Mouse (Mus musculus): ENCODE results near the gene Trp73. TPM values are rescaled to one million over a fixed set of nuclear protein-coding genes. Genes with fewer than 3 reads are reported as not detected.

The Trp73 gene
- polyA plus RNA-seq, 1 experiment from 2014 or later: 0.17 TPM

GRCm38 (mm10) chr4:154137139-154137538, 2.9 kb downstream of the Trp73 start:
- 63% methylated on average over 5 of the region's 5 CpGs for WGBS
- H3K27me3 ChIP-seq (ENCODE audit: insufficient read depth, low read length): peaks cover 56% of the 10 kb centered on the region
- no peaks in the 10 kb centered on the region for H3K36me3 ChIP-seq (ENCODE audit: insufficient read depth)
- no peak overlapping the region for H3K4me2 ChIP-seq
- no peaks in the 10 kb centered on the region for H3K9me3 ChIP-seq (ENCODE audit: low read depth, low read length)
- H3K4me1 ChIP-seq (ENCODE audit: insufficient read depth): no peaks in the 10 kb centered on the region
- no peak for DNase-seq
- no peak overlapping the region for H3K9ac ChIP-seq
- no peak overlapping the region for H3K4me3 ChIP-seq (ENCODE audit: low read depth, low read length)
- no peak for TF ChIP-seq CTCF (IDR thresholded peaks at IDR 0.05; ENCODE audit: low read depth)
- no peak overlapping the region for H3K27ac ChIP-seq (ENCODE audit: low read depth)
- no peak for ATAC-seq (ENCODE audit: insufficient read depth)

DNA sequence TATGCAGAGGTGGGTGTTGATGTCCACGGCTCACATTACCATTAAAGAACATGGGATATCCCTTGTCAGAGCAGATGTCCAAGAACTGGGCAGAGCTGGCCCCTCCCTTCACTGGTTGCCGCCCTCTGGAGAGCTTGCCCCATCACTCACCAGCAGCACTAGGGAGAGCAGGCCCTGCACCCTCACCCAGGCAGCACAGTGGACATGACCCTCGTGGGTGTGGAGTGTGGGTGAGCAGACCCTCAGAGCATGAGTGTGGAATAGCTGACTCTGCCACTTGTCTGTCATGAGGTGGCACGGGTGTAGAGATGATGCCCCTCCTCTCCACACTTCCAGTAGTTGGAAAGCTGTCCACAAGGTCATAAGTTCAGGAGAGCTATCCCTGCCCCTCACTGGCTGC, 5.2 kb downstream of the Trp73 start:
- H3K9me3 ChIP-seq (ENCODE audit: low read depth, low read length): no peaks in the 10 kb centered on the region
- DNase-seq (no peak), ATAC-seq (ENCODE audit: insufficient read depth) (no peak)
- no peak overlapping the region for H3K9ac ChIP-seq
- H3K4me1 ChIP-seq (ENCODE audit: insufficient read depth): no peaks in the 10 kb centered on the region
- no peaks in the 10 kb centered on the region for H3K36me3 ChIP-seq (ENCODE audit: insufficient read depth)
- H3K4me3 ChIP-seq (ENCODE audit: low read depth, low read length): no peak overlapping the region
- 45% methylated on average over 4 of the region's 4 CpGs for WGBS
- H3K27me3 ChIP-seq (ENCODE audit: insufficient read depth, low read length): peaks cover 33% of the 10 kb centered on the region
- TF ChIP-seq CTCF (IDR thresholded peaks at IDR 0.05; ENCODE audit: low read depth): no peak
- no peak overlapping the region for H3K4me2 ChIP-seq
- H3K27ac ChIP-seq (ENCODE audit: low read depth): no peak overlapping the region

DNA sequence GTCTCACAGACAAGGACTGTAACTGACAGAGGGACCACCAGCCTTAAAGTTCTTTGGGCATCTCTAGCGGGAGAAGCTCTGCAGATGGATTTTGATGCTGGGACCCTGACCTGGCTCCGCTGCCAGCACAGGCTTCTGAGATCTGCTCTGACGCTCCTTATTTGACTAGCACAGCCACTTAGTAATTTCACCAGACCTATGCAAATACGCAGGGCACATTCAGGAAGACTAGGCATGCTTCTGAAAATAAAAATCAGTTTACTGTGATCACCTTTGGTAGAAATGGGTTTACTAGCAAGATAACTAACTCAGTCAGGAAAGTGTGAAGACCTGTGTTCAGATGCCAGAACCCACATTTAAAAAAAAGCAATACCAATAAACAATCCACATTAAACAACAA, 8.1 kb downstream of the Trp73 start:
- Histone ChIP-seq H3K9ac (no peak overlapping the region), H3K27ac (ENCODE audit: low read depth) (no peak overlapping the region), H3K27me3 (ENCODE audit: insufficient read depth, low read length) (peaks cover 8% of the 10 kb centered on the region; the same call in 1 of the 2 replicates), H3K4me1 (ENCODE audit: insufficient read depth) (no peaks in the 10 kb centered on the region), H3K4me3 (ENCODE audit: low read depth, low read length) (no peak overlapping the region), H3K36me3 (ENCODE audit: insufficient read depth) (no peaks in the 10 kb centered on the region), H3K9me3 (ENCODE audit: low read depth, low read length) (no peaks in the 10 kb centered on the region), H3K4me2 (no peak overlapping the region)
- DNase-seq: no peak
- 60% methylated on average over 4 of the region's 4 CpGs for WGBS
- TF ChIP-seq CTCF (IDR thresholded peaks at IDR 0.05; ENCODE audit: low read depth): no peak
- ATAC-seq (ENCODE audit: insufficient read depth): no peak

DNA sequence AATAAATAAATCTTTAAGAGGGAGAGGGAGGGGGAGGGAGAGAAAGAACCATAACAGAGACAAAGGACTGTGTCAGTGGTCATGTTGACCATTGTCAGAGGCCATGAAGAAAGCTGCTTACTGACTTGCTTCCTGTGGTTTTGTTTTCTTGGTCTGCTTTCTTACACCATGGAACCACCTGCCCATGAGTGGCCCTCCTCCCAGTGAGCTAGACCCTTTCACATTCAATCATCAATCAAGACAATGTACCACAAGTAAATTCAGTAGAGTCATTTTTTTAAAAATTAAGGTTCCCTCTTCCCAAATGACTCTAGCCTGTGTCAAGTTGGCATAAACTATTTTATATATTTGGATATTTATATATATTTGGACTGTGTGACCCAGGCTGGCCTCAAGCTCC, 10.1 kb downstream of the Trp73 start:
- ATAC-seq (ENCODE audit: insufficient read depth): no peak
- no peak for TF ChIP-seq CTCF (IDR thresholded peaks at IDR 0.05; ENCODE audit: low read depth)

GRCm38 (mm10) chr4:154127273-154127672, 12.7 kb downstream of the Trp73 start:
- Histone ChIP-seq H3K4me2 (no peak overlapping the region), H3K27ac (ENCODE audit: low read depth) (no peak overlapping the region), H3K4me1 (ENCODE audit: insufficient read depth) (no peaks in the 10 kb centered on the region), H3K36me3 (ENCODE audit: insufficient read depth) (no peaks in the 10 kb centered on the region), H3K9me3 (ENCODE audit: low read depth, low read length) (no peaks in the 10 kb centered on the region), H3K9ac (no peak overlapping the region), H3K4me3 (ENCODE audit: low read depth, low read length) (no peak overlapping the region), H3K27me3 (ENCODE audit: insufficient read depth, low read length) (0 out of 2 replicates have a peak, but pooled peaks cover 6% of the 10 kb centered on the region)
- DNase-seq (no peak), ATAC-seq (ENCODE audit: insufficient read depth) (no peak)
- TF ChIP-seq CTCF (IDR thresholded peaks at IDR 0.05; ENCODE audit: low read depth): no peak
- 79% methylated on average over 3 of the region's 3 CpGs for WGBS

More for the DNA sequence above, 10.1 kb downstream of the Trp73 start:
- no peaks in the 10 kb centered on the region for H3K36me3 ChIP-seq (ENCODE audit: insufficient read depth)
- no peak overlapping the region for H3K4me2 ChIP-seq
- H3K9ac ChIP-seq: no peak overlapping the region
- no peak overlapping the region for H3K4me3 ChIP-seq (ENCODE audit: low read depth, low read length)
- DNase-seq: no peak
- H3K27me3 ChIP-seq (ENCODE audit: insufficient read depth, low read length): no peaks in the 10 kb centered on the region
- no peaks in the 10 kb centered on the region for H3K9me3 ChIP-seq (ENCODE audit: low read depth, low read length)
- H3K4me1 ChIP-seq (ENCODE audit: insufficient read depth): no peaks in the 10 kb centered on the region
- H3K27ac ChIP-seq (ENCODE audit: low read depth): no peak overlapping the region

- DNase-seq (no peak), ATAC-seq (ENCODE audit: insufficient read depth) (no peak)
- 58% methylated on average over 5 of the region's 5 CpGs for WGBS
- no peaks in the 10 kb centered on the region for H3K4me1 ChIP-seq (ENCODE audit: insufficient read depth)
- H3K27ac ChIP-seq (ENCODE audit: low read depth): no peak overlapping the region
- H3K4me2 ChIP-seq: no peak overlapping the region
- H3K9ac ChIP-seq: no peak overlapping the region
- TF ChIP-seq CTCF (IDR thresholded peaks at IDR 0.05; ENCODE audit: low read depth): no peak
- H3K36me3 ChIP-seq (ENCODE audit: insufficient read depth): no peaks in the 10 kb centered on the region
- H3K4me3 ChIP-seq (ENCODE audit: low read depth, low read length): no peak overlapping the region
- H3K9me3 ChIP-seq (ENCODE audit: low read depth, low read length): no peaks in the 10 kb centered on the region
- H3K27me3 ChIP-seq (ENCODE audit: insufficient read depth, low read length): 0 out of 2 replicates have a peak, but pooled peaks cover 6% of the 10 kb centered on the region
These were observed 14.8 kb downstream of the Trp73 start for GRCm38 (mm10) chr4:154125202-154125601.

DNA sequence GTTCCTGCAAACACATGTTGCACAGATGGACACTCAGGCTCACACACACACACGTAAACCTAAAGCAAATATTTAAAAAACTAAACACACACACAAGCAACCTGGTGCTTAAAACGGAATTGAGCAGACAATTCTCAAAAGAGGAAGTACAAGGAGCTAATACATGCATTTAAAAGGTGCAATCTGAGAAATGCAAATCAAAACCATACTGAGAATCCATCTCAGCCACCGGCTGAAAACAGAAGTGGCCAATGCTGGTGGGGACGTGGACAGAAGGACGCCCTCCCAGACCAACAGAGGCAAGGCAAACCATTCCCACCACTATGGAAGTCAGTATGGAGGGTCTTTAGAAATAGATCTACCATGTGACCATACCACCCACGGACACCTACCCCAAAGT, 16.5 kb downstream of the Trp73 start:
- Histone ChIP-seq H3K27me3 (ENCODE audit: insufficient read depth, low read length) (0 out of 2 replicates have a peak, but pooled peaks cover 6% of the 10 kb centered on the region), H3K9ac (no peak overlapping the region), H3K36me3 (ENCODE audit: insufficient read depth) (no peaks in the 10 kb centered on the region), H3K4me3 (ENCODE audit: low read depth, low read length) (no peak overlapping the region), H3K9me3 (ENCODE audit: low read depth, low read length) (no peaks in the 10 kb centered on the region), H3K27ac (ENCODE audit: low read depth) (no peak overlapping the region), H3K4me2 (no peak overlapping the region), H3K4me1 (ENCODE audit: insufficient read depth) (no peaks in the 10 kb centered on the region)
- no peak for TF ChIP-seq CTCF (IDR thresholded peaks at IDR 0.05; ENCODE audit: low read depth)
- DNase-seq: no peak
- ATAC-seq (ENCODE audit: insufficient read depth): no peak
- 62% methylated on average over 6 of the region's 6 CpGs for WGBS

DNA sequence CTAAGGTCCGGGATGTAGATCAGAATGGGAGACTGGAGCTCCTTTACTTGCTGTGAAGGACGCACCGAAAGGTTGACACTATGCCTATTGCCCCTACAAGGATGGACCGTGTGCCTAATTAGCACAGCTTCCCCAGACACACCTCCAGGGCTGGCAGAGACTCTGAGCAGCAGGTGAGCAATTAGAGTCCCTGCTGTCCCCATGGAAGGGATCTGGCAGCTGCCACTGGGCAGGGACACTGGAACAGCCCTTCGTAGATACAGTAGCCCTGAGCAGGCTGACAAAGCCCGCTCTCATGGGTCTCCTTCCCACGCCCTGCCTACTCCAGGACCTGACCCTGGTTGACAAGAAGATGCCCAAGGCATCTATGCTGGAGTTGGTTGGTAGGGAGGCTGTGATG, 17.6 kb downstream of the Trp73 start:
- DNase-seq: no peak
- Histone ChIP-seq H3K36me3 (ENCODE audit: insufficient read depth) (no peaks in the 10 kb centered on the region), H3K4me3 (ENCODE audit: low read depth, low read length) (no peak overlapping the region), H3K4me2 (no peak overlapping the region), H3K27me3 (ENCODE audit: insufficient read depth, low read length) (0 out of 2 replicates have a peak, but pooled peaks cover 6% of the 10 kb centered on the region), H3K9me3 (ENCODE audit: low read depth, low read length) (no peaks in the 10 kb centered on the region), H3K4me1 (ENCODE audit: insufficient read depth) (no peaks in the 10 kb centered on the region), H3K27ac (ENCODE audit: low read depth) (no peak overlapping the region), H3K9ac (no peak overlapping the region)
- TF ChIP-seq CTCF (IDR thresholded peaks at IDR 0.05; ENCODE audit: low read depth): no peak
- WGBS: 75% methylated on average over 7 of the region's 7 CpGs
- no peak for ATAC-seq (ENCODE audit: insufficient read depth)
